Mouse (Mus musculus) E14TG2a.4 (cell line): ENCODE data around the gene Nlgn2.

Source experiments
- CTCF ChIP-seq: conservative IDR thresholded peaks from 2 replicates; pipeline ENCODE4 v1.5.1; 2014; ENCODE audit warnings: low read length
- NANOG ChIP-seq: IDR thresholded peaks from 2 replicates; pipeline ENCODE4 v1.6.1; 2014; ENCODE audit warnings: borderline replicate concordance, low read length, mixed read lengths
- POU5F1 ChIP-seq: IDR thresholded peaks from 2 replicates; pipeline ENCODE4 v1.6.1; 2014; ENCODE audit warnings: low read length, borderline replicate concordance

GRCm38 (mm10) chr11:69849128-69849527 lies 11.5 kb upstream of the Nlgn2 start:
- TF ChIP-seq CTCF: no peak
- TF ChIP-seq NANOG: no peak
- no peak for TF ChIP-seq POU5F1
